Mouse (Mus musculus): Measurements from ENCODE around the gene Zfp553.

DNA sequence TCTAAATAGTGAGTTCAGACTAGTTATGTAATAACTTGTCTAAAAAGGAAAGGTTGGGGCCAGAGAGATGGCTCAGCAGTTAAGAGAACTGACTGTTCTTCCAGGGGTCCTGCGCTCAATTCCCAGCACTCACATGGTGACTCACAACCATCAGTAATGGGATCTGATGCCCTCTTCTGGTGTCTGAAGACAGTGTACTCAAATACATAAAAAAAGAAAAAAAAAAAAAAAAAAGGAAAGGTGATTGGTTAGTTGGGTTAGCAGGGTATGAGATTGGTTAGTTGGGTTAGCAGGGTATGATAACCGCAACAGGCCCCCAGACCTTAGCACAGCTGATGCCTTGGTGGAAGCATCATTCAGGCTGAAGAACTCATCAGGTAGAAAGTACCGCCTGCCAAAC is 30.7 kb downstream of the Zfp553 start:
- no peak for TF ChIP-seq MAFK (IDR thresholded peaks at IDR 0.05; ENCODE audit: insufficient replicate concordance, low read length)
- TF ChIP-seq CTCF (conservative IDR thresholded peaks at IDR 0.05 in 1 of 2, IDR thresholded peaks at IDR 0.05 in 1 of 2; ENCODE audit: low read depth in 2 of 2, low read length in 2 of 2), result no peak
- no peak for TF ChIP-seq E2F4 (IDR thresholded peaks at IDR 0.05; ENCODE audit: insufficient replicate concordance, low read depth, low read length)
- TF ChIP-seq EP300 (IDR thresholded peaks at IDR 0.05; ENCODE audit: low read length), result no peak
- TF ChIP-seq MXI1 (IDR thresholded peaks at IDR 0.05; ENCODE audit: low read depth, low read length), result no peak
- no peak for TF ChIP-seq POLR2A (IDR thresholded peaks at IDR 0.05; ENCODE audit: low read depth, low read length)
